34 mouse cellular contexts compared by ENCODE assay signal in the genomic region with DNA sequence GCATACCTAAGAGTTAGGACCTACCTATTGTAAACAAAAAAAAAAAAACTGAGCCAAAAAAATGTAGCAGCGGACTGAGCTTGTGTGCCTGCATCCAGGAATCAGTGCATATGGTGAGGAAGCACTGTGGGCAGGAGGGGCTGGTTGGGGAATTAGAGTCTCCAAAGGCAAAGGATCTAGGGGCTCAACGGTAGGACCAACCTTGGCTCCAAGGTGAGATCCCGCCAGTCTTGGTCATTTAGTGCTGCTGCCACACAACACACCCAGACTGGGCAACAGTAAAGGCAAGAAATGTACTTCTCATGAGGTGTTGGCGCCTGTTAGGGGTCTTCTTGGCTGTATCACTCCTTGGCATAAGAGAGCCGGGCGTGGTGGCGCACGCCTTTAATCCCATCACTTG.
"Had no signal": no experiment of that assay in that cellular context is flagged by ENCODE, and none has a peak within 500 bp of the region (broad histone marks: within the 10 kb centered on the region; RNA-seq: fewer than 3 reads in every experiment).

No protein-coding gene starts in this region.

- H3K27ac ChIP-seq: heart, embryonic 13.5 days; heart, embryonic 15.5 days; hindbrain, embryonic 10.5 days; hindbrain, embryonic 12.5 days; hindbrain, embryonic 13.5 days; hindbrain, embryonic 14.5 days; hindbrain, embryonic 15.5 days; hindbrain, postnatal 0 days; intestine, embryonic 15.5 days; kidney, embryonic 15.5 days; kidney, postnatal 0 days; layer of hippocampus, adult 2 months had no signal

- H3K9ac ChIP-seq: heart, embryonic 12.5 days; heart, embryonic 13.5 days; heart, embryonic 15.5 days; hindbrain, embryonic 12.5 days; hindbrain, embryonic 13.5 days; hindbrain, embryonic 14.5 days; hindbrain, embryonic 15.5 days; intestine, embryonic 15.5 days; kidney, embryonic 15.5 days had no signal

- H3K4me2 ChIP-seq: heart, embryonic 11.5 days; heart, embryonic 12.5 days; heart, embryonic 13.5 days; heart, embryonic 15.5 days; hindbrain, embryonic 12.5 days; hindbrain, embryonic 13.5 days; hindbrain, embryonic 14.5 days; hindbrain, embryonic 15.5 days; intestine, embryonic 15.5 days; kidney, embryonic 15.5 days had no signal

- DNase-seq: heart, postnatal 14 days; heart, postnatal 36 days; heart, postnatal 4 days; kidney, adult 11 months; kidney, adult 18-20 months; kidney, adult 2 months; kidney, adult 8-10 months; kidney, adult 9 months; kidney, postnatal 10 days; kidney, postnatal 14 days; kidney, postnatal 25 days; kidney, postnatal 36 days; kidney, postnatal 4 days; layer of hippocampus, adult 9-11 months; layer of hippocampus, postnatal 36 days had no signal

- H3K4me1 ChIP-seq: hindbrain, embryonic 12.5 days; hindbrain, embryonic 13.5 days; hindbrain, embryonic 15.5 days; intestine, embryonic 15.5 days had no signal

- ATAC-seq: hindbrain, embryonic 16.5 days; hindbrain, postnatal 0 days; inflammation-experienced regulatory T-cells, adult 6 months; intestine, embryonic 15.5 days; intestine, embryonic 16.5 days; intestine, postnatal 0 days had no signal

- H3K36me3 ChIP-seq: heart, embryonic 10.5 days; heart, embryonic 12.5 days; heart, embryonic 13.5 days; heart, embryonic 15.5 days; hindbrain, embryonic 10.5 days; hindbrain, embryonic 12.5 days; hindbrain, embryonic 13.5 days; hindbrain, embryonic 15.5 days; intestine, embryonic 15.5 days; kidney, embryonic 15.5 days had no signal

- H3K27me3 ChIP-seq: heart, embryonic 12.5 days; heart, embryonic 13.5 days; heart, embryonic 15.5 days; hindbrain, embryonic 12.5 days; hindbrain, embryonic 13.5 days; hindbrain, embryonic 15.5 days; intestine, embryonic 15.5 days; kidney, embryonic 15.5 days had no signal

- H3K9me3 ChIP-seq: heart, embryonic 10.5 days; heart, embryonic 12.5 days; heart, embryonic 13.5 days; heart, embryonic 15.5 days; hindbrain, embryonic 10.5 days; hindbrain, embryonic 12.5 days; hindbrain, embryonic 13.5 days; hindbrain, embryonic 15.5 days; intestine, embryonic 15.5 days; kidney, embryonic 15.5 days had no signal

- H3K4me3 ChIP-seq: heart, embryonic 10.5 days; heart, embryonic 12.5 days; heart, embryonic 13.5 days; heart, embryonic 15.5 days; hindbrain, embryonic 10.5 days; hindbrain, embryonic 12.5 days; hindbrain, embryonic 13.5 days; hindbrain, embryonic 15.5 days; intestine, embryonic 15.5 days; kidney, embryonic 15.5 days; layer of hippocampus, adult 2 months had no signal
